Mouse (Mus musculus) right cerebral cortex, adult 18-20 months (tissue): Measurements from ENCODE around the gene Neurl2.
A peak's percentile ranks its signal among the peaks of the same experiment; 100 is the strongest.
"Not testable (repeated sequence)": the region's sequence is repeated elsewhere in the genome, so short reads cannot be mapped to it uniquely, and the experiment has no call there.

Experiments used
- DNase-seq: peaks from one replicate; pipeline ENCODE4 v3.0.0; 2022; ENCODE audit warnings: mixed read lengths

The Neurl2 gene

GRCm38 (mm10) chr2:164815821-164816220, 17.4 kb downstream of the Neurl2 start:
- DNase-seq: no peak

- no peak for DNase-seq
Observed at GRCm38 (mm10) chr2:164815348-164815747, 17.9 kb downstream of the Neurl2 start.

- DNase-seq: no peak
Observed at GRCm38 (mm10) chr2:164813557-164813956, 19.7 kb downstream of the Neurl2 start.

GRCm38 (mm10) chr2:164806614-164807013, 26.6 kb downstream of the Neurl2 start:
- DNase-seq: no peak

GRCm38 (mm10) chr2:164805332-164805718, 27.9 kb downstream of the Neurl2 start:
- no peak for DNase-seq

GRCm38 (mm10) chr2:164804533-164805331, 28.5 kb downstream of the Neurl2 start, which contains the start of the genes Acot8 and Zswim3:
Acot8 (minus strand) TSS chr2:164804882.
Zswim3 (plus strand) TSS chr2:164805098.
- peak; percentile 98 for DNase-seq

GRCm38 (mm10) chr2:164803921-164804313, 29.3 kb downstream of the Neurl2 start:
- no peak for DNase-seq

- DNase-seq: no peak
Observed at GRCm38 (mm10) chr2:164803201-164803920, 29.9 kb downstream of the Neurl2 start.

GRCm38 (mm10) chr2:164800252-164801004, 32.8 kb downstream of the Neurl2 start:
- no peak for DNase-seq

GRCm38 (mm10) chr2:164798554-164798953, 34.7 kb downstream of the Neurl2 start:
- DNase-seq: not testable (repeated sequence)

GRCm38 (mm10) chr2:164795868-164796267, 37.4 kb downstream of the Neurl2 start:
- no peak for DNase-seq

- peak; percentile 85 for DNase-seq
Observed at GRCm38 (mm10) chr2:164794293-164794692, 39.0 kb downstream of the Neurl2 start.

- DNase-seq: no peak
Observed at GRCm38 (mm10) chr2:164793772-164794171, 39.5 kb downstream of the Neurl2 start.

GRCm38 (mm10) chr2:164793236-164793635, 40.0 kb downstream of the Neurl2 start:
- peak; percentile 59 for DNase-seq

- no peak for DNase-seq
Observed at GRCm38 (mm10) chr2:164792400-164793190, 40.7 kb downstream of the Neurl2 start.

- DNase-seq: no peak
Observed at GRCm38 (mm10) chr2:164791841-164792261, 41.4 kb downstream of the Neurl2 start.

GRCm38 (mm10) chr2:164790451-164790850, 42.8 kb downstream of the Neurl2 start:
- no peak for DNase-seq

GRCm38 (mm10) chr2:164788411-164788810, 44.8 kb downstream of the Neurl2 start:
- no peak for DNase-seq

- no peak for DNase-seq
Observed at GRCm38 (mm10) chr2:164787779-164788178, 45.5 kb downstream of the Neurl2 start.

GRCm38 (mm10) chr2:164787032-164787431, 46.2 kb downstream of the Neurl2 start:
- DNase-seq: no peak

GRCm38 (mm10) chr2:164786388-164786885, 46.8 kb downstream of the Neurl2 start:
- DNase-seq: no peak
